Mouse (Mus musculus) ovary, postnatal 36 days (tissue): ENCODE results near the gene Gm29582.
"Not testable (repeated sequence)": the region's sequence is repeated elsewhere in the genome, so short reads cannot be mapped to it uniquely, and the experiment has no call there.

ENCODE experiments used
- DNase-seq: peaks from one replicate; pipeline ENCODE4 v3.0.0; 2022; ENCODE audit warnings: low spot score, mixed read lengths

The Gm29582 gene

GRCm38 (mm10) chrY:30738461-30738860, at the start of gene Gm29582:
Gene Gm29582, minus strand, starts transcription at chrY:30738561.
- DNase-seq: not testable (repeated sequence)
